Mouse (Mus musculus): ENCODE data around the gene Cplane1. TPM values are rescaled to one million over a fixed set of nuclear protein-coding genes. Genes with fewer than 3 reads are reported as not detected.

Gene Cplane1
- total RNA-seq, 2 experiments from 2014 or later = 4.7 to 4.9 TPM

DNA sequence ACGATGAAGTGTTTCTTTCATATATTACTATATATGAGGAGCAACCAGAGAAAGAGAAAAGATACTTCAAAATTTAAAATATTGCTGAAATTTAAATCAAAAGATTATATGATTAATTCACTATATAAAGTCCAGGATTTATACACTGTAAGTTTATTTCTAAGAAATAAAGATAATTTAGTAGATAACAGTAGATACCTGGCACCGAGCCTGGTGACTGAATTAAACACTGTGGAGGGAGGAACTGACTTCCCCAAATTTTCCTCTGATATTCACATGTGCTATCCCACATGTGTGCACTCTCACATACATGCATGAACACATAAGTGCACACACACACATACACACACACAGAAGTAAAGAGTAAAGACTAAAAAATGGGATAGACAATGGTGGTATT is 113.2 kb downstream of the Cplane1 start:
- DNase-seq (ENCODE audit: low spot score) = no peak
- intact Hi-C loops (cut with DNase I) = no loop called here

GRCm38 (mm10) chr15:8291251-8291650 is 122.3 kb downstream of the Cplane1 start:
- intact Hi-C loops (cut with DNase I) = loop anchor here (5.0 kb wide), 1 partner anchor 36 kb away; no protein-coding TSS in a partner anchor
- no peak for DNase-seq (ENCODE audit: low spot score)

GRCm38 (mm10) chr15:8294150-8294549 is 125.2 kb downstream of the Cplane1 start:
- DNase-seq (ENCODE audit: low spot score) = no peak
- intact Hi-C loops (cut with DNase I) = loop anchor here (5.0 kb wide), 1 partner anchor 33 kb away; no protein-coding TSS in a partner anchor

- intact Hi-C loops (cut with DNase I) = no loop called here
- no peak for DNase-seq (ENCODE audit: low spot score)
These were observed 134.0 kb downstream of the Cplane1 start for GRCm38 (mm10) chr15:8302944-8303343.

DNA sequence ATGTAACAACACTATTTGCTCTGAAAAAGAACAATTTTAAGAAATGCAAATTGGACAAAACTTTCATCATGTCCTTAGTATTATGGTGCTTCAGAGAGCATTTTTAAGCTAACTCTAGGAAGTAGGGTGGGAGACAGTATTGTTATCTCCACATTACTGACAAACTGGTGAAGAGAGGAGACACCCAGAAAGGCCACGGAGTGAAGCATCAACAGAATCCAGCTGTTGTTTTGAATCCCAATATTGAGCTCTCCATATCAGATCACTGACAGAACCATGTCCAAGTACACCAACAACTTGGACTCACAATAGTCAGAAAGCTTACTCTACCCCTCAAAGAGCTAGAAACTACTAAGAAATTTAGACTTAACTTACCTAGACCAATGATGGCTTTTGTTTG is 136.6 kb downstream of the Cplane1 start:
- intact Hi-C loops (cut with DNase I) = no loop called here
- no peak for DNase-seq (ENCODE audit: low spot score)

- DNase-seq (ENCODE audit: low spot score) = no peak
- intact Hi-C loops (cut with DNase I) = no loop called here
These were observed 148.5 kb downstream of the Cplane1 start for GRCm38 (mm10) chr15:8317381-8317780.

DNA sequence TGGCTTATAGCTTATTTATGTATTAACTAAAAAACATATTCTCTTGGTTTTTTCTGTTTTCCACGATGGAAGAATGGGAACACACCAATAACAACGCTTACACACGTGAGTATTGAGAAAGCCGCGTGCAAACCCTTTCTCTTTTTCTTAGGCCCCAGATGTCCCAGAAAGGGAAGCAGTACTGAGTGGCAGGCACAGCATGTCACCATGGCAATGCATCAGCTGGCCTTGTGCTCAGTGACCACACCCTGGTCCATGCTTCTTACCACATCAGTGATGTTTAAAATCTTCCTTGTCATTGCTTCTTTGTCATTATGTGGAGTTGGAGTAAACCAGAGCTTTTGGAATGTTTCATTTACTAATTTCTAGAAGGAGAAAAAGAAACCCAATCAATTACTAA is 150.3 kb downstream of the Cplane1 start:
- DNase-seq (ENCODE audit: low spot score) = no peak
- intact Hi-C loops (cut with DNase I) = no loop called here

Other genes starting within 250 kb of the Cplane1 start
- gene Wdr70, start 69.9 kb upstream of the Cplane1 start, total RNA-seq (2021) = 10 to 100 TPM; 17.7 to 18.4 TPM
- 10 to 100 TPM in 1 of 2 experiments, 1 to 10 TPM in 1; 8.9 to 10.1 TPM for gene Nup155, start 59.8 kb upstream of the Cplane1 start, total RNA-seq (2021)